Comparison of ENCODE assay signal across 20 mouse cellular contexts in the genomic region with DNA sequence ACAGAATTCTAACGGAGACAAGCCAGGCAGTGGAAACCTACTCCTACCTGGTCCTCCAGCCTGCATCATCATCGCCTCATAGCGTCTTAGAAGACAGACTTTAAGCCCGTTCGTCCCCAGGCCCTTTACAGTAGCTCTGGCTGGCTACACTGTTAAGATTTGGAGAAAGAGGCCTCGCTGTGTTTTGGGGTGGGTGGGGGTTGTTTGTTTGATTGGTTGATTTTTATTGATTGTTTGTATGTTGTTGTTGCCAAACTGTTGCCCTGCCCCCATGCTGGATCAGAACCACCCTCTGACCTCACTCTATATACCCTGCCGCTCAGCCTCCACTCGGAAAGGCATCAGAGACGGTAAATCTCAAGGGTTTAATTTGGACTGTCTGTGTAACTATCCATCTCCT. TPM values are rescaled to one million over a fixed set of nuclear protein-coding genes. Genes with fewer than 3 reads are reported as not detected.
DNase-seq lines count a peak whose midpoint lies in the region; ATAC-seq and TF ChIP-seq lines count a peak whose summit lies in the region.
"Had no signal": no experiment of that assay in that cellular context is flagged by ENCODE, and none has a peak within 500 bp of the region (broad histone marks: within the 10 kb centered on the region; RNA-seq: fewer than 3 reads in every experiment).

No protein-coding gene starts in this region.

- H3K4me3 ChIP-seq in heart, embryonic 10.5 days: no peak overlapping the region
- H3K4me3 ChIP-seq in hindbrain, embryonic 10.5 days: no peak overlapping the region
- H3K4me3 ChIP-seq in hindbrain, postnatal 0 days (ENCODE audit: low read length): no peak overlapping the region
- H3K4me3 ChIP-seq: gastrocnemius, adult 2 months; liver, embryonic 13.5 days; midbrain, embryonic 12.5 days had no signal

- WGBS in heart, embryonic 10.5 days: 64% methylated on average over 9 of the region's 9 CpGs
- 86% methylated on average over 9 of the region's 9 CpGs for WGBS in hindbrain, embryonic 10.5 days
- WGBS in hindbrain, postnatal 0 days: 81% methylated on average over 9 of the region's 9 CpGs

- H3K9me3 ChIP-seq in heart, embryonic 10.5 days: no peaks in the 10 kb centered on the region
- no peaks in the 10 kb centered on the region for H3K9me3 ChIP-seq in hindbrain, embryonic 10.5 days
- H3K9me3 ChIP-seq in hindbrain, postnatal 0 days (ENCODE audit: low read length): no peaks in the 10 kb centered on the region
- H3K9me3 ChIP-seq: liver, embryonic 13.5 days; midbrain, embryonic 12.5 days had no signal

- H3K4me2 ChIP-seq in hindbrain, postnatal 0 days (ENCODE audit: low read depth, low read length): no peak overlapping the region
- H3K4me2 ChIP-seq: liver, embryonic 13.5 days; midbrain, embryonic 12.5 days had no signal

- DNase-seq in cerebellum, adult 9-11 months: peak; percentile 27
- DNase-seq in cerebellum, adult 8-10 months: no peak
- DNase-seq in heart, embryonic 10.5 days (ENCODE audit: low spot score): peak; percentile 70
- DNase-seq in heart, adult 18-20 months: no peak
- DNase-seq in hindbrain, embryonic 10.5 days (ENCODE audit: low spot score): no peak
- DNase-seq in hindbrain, postnatal 0 days (ENCODE audit: low spot score): no peak
- peak; percentile 0 for DNase-seq in right cerebral cortex, postnatal 4 days
- DNase-seq in right cerebral cortex, postnatal 25 days: no peak
- DNase-seq: adrenal gland, postnatal 36 days; gastrocnemius, adult 2 months; heart, postnatal 4 days; kidney, postnatal 25 days; liver, embryonic 13.5 days; lung, adult 2 months; lung, postnatal 14 days; thymus, adult 18-20 months; thymus, postnatal 36 days had no signal

- ATAC-seq in hindbrain, postnatal 0 days: no peak
- ATAC-seq: CD4-positive, CD25-positive, alpha-beta regulatory T cell, adult 4 months; intestine, postnatal 0 days had no signal

- no peaks in the 10 kb centered on the region for H3K27me3 ChIP-seq in heart, embryonic 10.5 days (ENCODE audit: insufficient read depth, poor library complexity, severe bottlenecking)
- no peaks in the 10 kb centered on the region for H3K27me3 ChIP-seq in hindbrain, embryonic 10.5 days (ENCODE audit: insufficient read depth, poor library complexity, severe bottlenecking)
- H3K27me3 ChIP-seq in hindbrain, postnatal 0 days (ENCODE audit: insufficient read depth, low read length): no peaks in the 10 kb centered on the region
- H3K27me3 ChIP-seq: midbrain, embryonic 12.5 days had no signal

- peaks cover 80% of the 10 kb centered on the region for H3K4me1 ChIP-seq in heart, embryonic 10.5 days
- H3K4me1 ChIP-seq in hindbrain, embryonic 10.5 days (replicated peaks): peaks cover 83% of the 10 kb centered on the region
- H3K4me1 ChIP-seq in hindbrain, postnatal 0 days (ENCODE audit: insufficient read depth, low read length): peaks cover 34% of the 10 kb centered on the region

- no peak overlapping the region for H3K9ac ChIP-seq in hindbrain, postnatal 0 days (replicated peaks; ENCODE audit: low read length)
- H3K9ac ChIP-seq: liver, embryonic 13.5 days; midbrain, embryonic 12.5 days had no signal

- H3K36me3 ChIP-seq in heart, embryonic 10.5 days: peaks cover 4% of the 10 kb centered on the region; the same call in 1 of the 2 replicates
- H3K36me3 ChIP-seq in hindbrain, embryonic 10.5 days: peaks cover 42% of the 10 kb centered on the region
- no peaks in the 10 kb centered on the region; the same call in 1 of the 2 replicates for H3K36me3 ChIP-seq in hindbrain, postnatal 0 days (ENCODE audit: insufficient read depth, low read length)
- H3K36me3 ChIP-seq: liver, embryonic 13.5 days; midbrain, embryonic 12.5 days had no signal

- peak overlapping the region; percentile 71; the same call in 1 of the 2 replicates for H3K27ac ChIP-seq in heart, embryonic 10.5 days
- peak overlapping the region; percentile 57; the same call in 1 of the 2 replicates for H3K27ac ChIP-seq in hindbrain, embryonic 10.5 days
- no peak overlapping the region for H3K27ac ChIP-seq in hindbrain, postnatal 0 days
- H3K27ac ChIP-seq: liver, embryonic 13.5 days had no signal

- TF ChIP-seq CTCF in hindbrain, postnatal 0 days (IDR thresholded peaks at IDR 0.05; ENCODE audit: low read depth): no peak

RNA-seq across cellular contexts. Expression of a gene that starts 55.6 kb away (rescaled TPM):
- 1.8 and 1.9 TPM in 2 replicates for polyA plus RNA-seq in heart, embryonic 10.5 days (2016; fragmentation: Nextera tagmentation; extraction: Ambion mirVana)
- total RNA-seq in heart, adult 18-20 months (2021): 10 to 100 TPM; 27.9 to 32.2 TPM
- 3.1 and 3.7 TPM in 2 replicates for polyA plus RNA-seq in hindbrain, embryonic 10.5 days (2016; fragmentation: Nextera tagmentation; extraction: Ambion mirVana)
- total RNA-seq in hindbrain, postnatal 0 days (2014; rRNA removed): 22.7 and 23.3 TPM in 2 replicates
- 3.0 and 3.1 TPM in 2 replicates for polyA plus RNA-seq in hindbrain, postnatal 0 days (2015; fragmentation: Nextera tagmentation; extraction: Ambion mirVana)
- polyA plus RNA-seq: CD4-positive, CD25-positive, alpha-beta regulatory T cell, adult 4 months had no signal

Comparison
In these comparisons a context has a peak if more than half of its experiments do, and no peak if none do; other contexts are left out.
1. DNase-seq: peak in cerebellum, adult 9-11 months (single experiment), heart, embryonic 10.5 days (single experiment) and right cerebral cortex, postnatal 4 days (single experiment); none in cerebellum, adult 8-10 months (single experiment), heart, adult 18-20 months (0 of 2), hindbrain, embryonic 10.5 days (single experiment), hindbrain, postnatal 0 days (single experiment) and right cerebral cortex, postnatal 25 days (single experiment).